Mouse (Mus musculus): ENCODE measurements at regions not wholly inside any gene's neighbourhood (a gene's known extent, or its start where the extent isn't known, plus 50 kb on each side); places are given as distances from the start of the nearest gene placed in this dataset.

GRCm38 (mm10) chr3:9373896-9374295 lies 236.0 kb downstream of the Zfp704 start:
- ATAC-seq (ENCODE audit: poor library complexity, severe bottlenecking): no peak

GRCm38 (mm10) chr3:9370096-9370495 lies 239.8 kb downstream of the Zfp704 start:
- no peak for ATAC-seq (ENCODE audit: poor library complexity, severe bottlenecking)

- ATAC-seq (ENCODE audit: poor library complexity, severe bottlenecking): no peak
Measured at GRCm38 (mm10) chr3:9365791-9366190, 244.1 kb downstream of the Zfp704 start.

- no peak for ATAC-seq (ENCODE audit: poor library complexity, severe bottlenecking)
Measured at GRCm38 (mm10) chr3:9359186-9359585, 250.7 kb downstream of the Zfp704 start.

GRCm38 (mm10) chr3:9358111-9358510 lies 251.8 kb downstream of the Zfp704 start:
- no peak for ATAC-seq (ENCODE audit: poor library complexity, severe bottlenecking)

- no peak for ATAC-seq (ENCODE audit: poor library complexity, severe bottlenecking)
Measured at GRCm38 (mm10) chr3:9357639-9358038, 252.2 kb downstream of the Zfp704 start.

- no peak for ATAC-seq (ENCODE audit: poor library complexity, severe bottlenecking)
Measured at GRCm38 (mm10) chr3:9355875-9356274, 254.0 kb downstream of the Zfp704 start.

GRCm38 (mm10) chr3:9354756-9355155 lies 255.1 kb downstream of the Zfp704 start:
- no peak for ATAC-seq (ENCODE audit: poor library complexity, severe bottlenecking)

GRCm38 (mm10) chr3:9352251-9352650 lies 257.6 kb downstream of the Zfp704 start:
- ATAC-seq (ENCODE audit: poor library complexity, severe bottlenecking): no peak

GRCm38 (mm10) chr3:9349822-9350221 lies 260.1 kb downstream of the Zfp704 start:
- ATAC-seq (ENCODE audit: poor library complexity, severe bottlenecking): peak; percentile 55

GRCm38 (mm10) chr3:9347446-9347860 lies 262.4 kb downstream of the Zfp704 start:
- no peak for ATAC-seq (ENCODE audit: poor library complexity, severe bottlenecking)

- peak; percentile 67 for ATAC-seq (ENCODE audit: poor library complexity, severe bottlenecking)
Measured at GRCm38 (mm10) chr3:9346857-9347445, 262.9 kb downstream of the Zfp704 start.

GRCm38 (mm10) chr3:9346356-9346755 lies 263.5 kb downstream of the Zfp704 start:
- no peak for ATAC-seq (ENCODE audit: poor library complexity, severe bottlenecking)

- no peak for ATAC-seq (ENCODE audit: poor library complexity, severe bottlenecking)
Measured at GRCm38 (mm10) chr3:9345885-9346284, 264.0 kb downstream of the Zfp704 start.

GRCm38 (mm10) chr3:9343586-9343985 lies 266.3 kb downstream of the Zfp704 start:
- ATAC-seq (ENCODE audit: poor library complexity, severe bottlenecking): no peak

- ATAC-seq (ENCODE audit: poor library complexity, severe bottlenecking): no peak
Measured at GRCm38 (mm10) chr3:9342167-9342566, 267.7 kb downstream of the Zfp704 start.

- no peak for ATAC-seq (ENCODE audit: poor library complexity, severe bottlenecking)
Measured at GRCm38 (mm10) chr3:9341657-9342056, 268.2 kb downstream of the Zfp704 start.

- ATAC-seq (ENCODE audit: poor library complexity, severe bottlenecking): no peak
Measured at GRCm38 (mm10) chr3:9341244-9341643, 268.6 kb downstream of the Zfp704 start.

- 0 out of 2 replicates have a peak, but pooled peaks have one; percentile 45 for ATAC-seq (ENCODE audit: poor library complexity, severe bottlenecking)
Measured at GRCm38 (mm10) chr3:9340788-9341187, 269.1 kb downstream of the Zfp704 start.

GRCm38 (mm10) chr3:9340344-9340743 lies 269.5 kb downstream of the Zfp704 start:
- ATAC-seq (ENCODE audit: poor library complexity, severe bottlenecking): no peak

GRCm38 (mm10) chr3:9339669-9340068 lies 270.2 kb downstream of the Zfp704 start:
- 0 out of 2 replicates have a peak, but pooled peaks have one; percentile 15 for ATAC-seq (ENCODE audit: poor library complexity, severe bottlenecking)

- ATAC-seq (ENCODE audit: poor library complexity, severe bottlenecking): no peak
Measured at GRCm38 (mm10) chr3:9335580-9335979, 274.3 kb downstream of the Zfp704 start.
